ENCODE assay signal across 10 mouse cellular contexts in the genomic region with DNA sequence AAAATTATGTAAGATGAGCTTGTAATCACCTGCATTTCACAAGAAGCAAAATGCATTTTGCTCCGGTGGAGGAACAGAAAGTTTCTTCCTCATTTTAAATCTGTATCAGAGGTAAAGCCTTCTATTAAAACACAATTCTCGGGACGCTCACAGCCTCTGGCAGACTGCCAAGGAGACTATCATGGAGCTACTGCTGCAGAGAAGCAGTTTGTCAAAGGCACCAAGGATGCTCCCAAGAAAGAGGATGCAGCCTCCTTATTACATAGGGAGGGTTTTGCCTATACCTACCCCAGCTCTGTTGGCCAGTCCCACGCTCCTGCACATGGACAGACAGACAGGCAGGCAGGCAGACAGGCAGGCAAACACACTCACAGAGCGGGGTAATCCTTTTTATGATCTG. TPM values are rescaled to one million over a fixed set of nuclear protein-coding genes. Genes with fewer than 3 reads are reported as not detected.
DNase-seq lines count a peak whose midpoint lies in the region; ATAC-seq lines count a peak whose summit lies in the region.
"Had no signal": no experiment of that assay in that cellular context is flagged by ENCODE, and none has a peak within 500 bp of the region (broad histone marks: within the 10 kb centered on the region; RNA-seq: fewer than 3 reads in every experiment).

No protein-coding gene starts in this region.

- no peak overlapping the region for H3K4me3 ChIP-seq in midbrain, embryonic 13.5 days (replicated peaks)
- H3K4me3 ChIP-seq in midbrain, embryonic 10.5 days = no peak overlapping the region
- no peak overlapping the region for H3K4me3 ChIP-seq in neural tube, embryonic 14.5 days (ENCODE audit: low read depth, low read length)
- H3K4me3 ChIP-seq: embryonic facial prominence, embryonic 15.5 days; lung, embryonic 15.5 days had no signal

- intact Hi-C loops in heart, postnatal 10 days (cut with DNase I) = no loop called here

- no peaks in the 10 kb centered on the region for H3K36me3 ChIP-seq in midbrain, embryonic 13.5 days
- no peaks in the 10 kb centered on the region for H3K36me3 ChIP-seq in midbrain, embryonic 10.5 days
- H3K36me3 ChIP-seq in neural tube, embryonic 14.5 days (ENCODE audit: control insufficient read depth, insufficient read depth, low read length) = no peaks in the 10 kb centered on the region
- H3K36me3 ChIP-seq: embryonic facial prominence, embryonic 15.5 days; lung, embryonic 15.5 days had no signal

- peak; percentile 17 to 34 for DNase-seq in heart, postnatal 10 days
- DNase-seq in heart, adult 9 months (ENCODE audit: low spot score in 2 of 2) = no peak
- DNase-seq in midbrain, embryonic 10.5 days (ENCODE audit: low spot score) = no peak
- peak; percentile 78 to 83 for DNase-seq in cerebellum, postnatal 10 days
- DNase-seq in c-Kit-positive CD71-positive TER-119-positive erythroid progenitor cells, embryonic 14.5 days (ENCODE audit: low spot score) = no peak
- no peak for DNase-seq in urinary bladder, postnatal 4 days (ENCODE audit: low spot score in 2 of 2)

- H3K27me3 ChIP-seq in midbrain, embryonic 13.5 days = no peaks in the 10 kb centered on the region
- H3K27me3 ChIP-seq in midbrain, embryonic 10.5 days (ENCODE audit: low read depth, poor library complexity, severe bottlenecking) = no peaks in the 10 kb centered on the region
- no peaks in the 10 kb centered on the region for H3K27me3 ChIP-seq in neural tube, embryonic 14.5 days (ENCODE audit: control insufficient read depth, insufficient read depth, low read length)
- H3K27me3 ChIP-seq: embryonic facial prominence, embryonic 15.5 days; lung, embryonic 15.5 days had no signal

- peaks cover 29% of the 10 kb centered on the region for H3K4me1 ChIP-seq in midbrain, embryonic 13.5 days (replicated peaks)
- H3K4me1 ChIP-seq in midbrain, embryonic 10.5 days = peaks cover 8% of the 10 kb centered on the region; the same call in 1 of the 2 replicates
- H3K4me1 ChIP-seq in neural tube, embryonic 14.5 days (ENCODE audit: control insufficient read depth, insufficient read depth, low read length) = peaks cover 11% of the 10 kb centered on the region
- H3K4me1 ChIP-seq: embryonic facial prominence, embryonic 15.5 days; lung, embryonic 15.5 days had no signal

- H3K27ac ChIP-seq in midbrain, embryonic 13.5 days = peak overlapping the region; percentile 55; the same call in 1 of the 2 replicates
- H3K27ac ChIP-seq in midbrain, embryonic 10.5 days (replicated peaks) = no peak overlapping the region
- peak overlapping the region; percentile 55; the same call in 1 of the 2 replicates for H3K27ac ChIP-seq in neural tube, embryonic 14.5 days (ENCODE audit: low read depth, low read length)
- H3K27ac ChIP-seq: embryonic facial prominence, embryonic 15.5 days; lung, embryonic 15.5 days had no signal

- no peaks in the 10 kb centered on the region for H3K9me3 ChIP-seq in midbrain, embryonic 13.5 days
- H3K9me3 ChIP-seq in midbrain, embryonic 10.5 days (replicated peaks) = no peaks in the 10 kb centered on the region
- no peaks in the 10 kb centered on the region for H3K9me3 ChIP-seq in neural tube, embryonic 14.5 days (ENCODE audit: control insufficient read depth, low read length)
- H3K9me3 ChIP-seq: embryonic facial prominence, embryonic 15.5 days; lung, embryonic 15.5 days had no signal

- 42% methylated on average over 5 of the region's 5 CpGs for WGBS in midbrain, embryonic 13.5 days
- WGBS in midbrain, embryonic 10.5 days = 85% methylated on average over 5 of the region's 5 CpGs
- WGBS in neural tube, embryonic 14.5 days = 26% methylated on average over 5 of the region's 5 CpGs

- H3K9ac ChIP-seq in midbrain, embryonic 13.5 days (replicated peaks) = no peak overlapping the region; the same call in 1 of the 2 replicates
- H3K9ac ChIP-seq in neural tube, embryonic 14.5 days (replicated peaks; ENCODE audit: low read depth, low read length) = peak overlapping the region; percentile 16; the same call in 1 of the 2 replicates
- H3K9ac ChIP-seq: embryonic facial prominence, embryonic 15.5 days; lung, embryonic 15.5 days had no signal

- H3K4me2 ChIP-seq in midbrain, embryonic 13.5 days (replicated peaks) = no peak overlapping the region
- H3K4me2 ChIP-seq in neural tube, embryonic 14.5 days (ENCODE audit: low read depth, low read length) = no peak overlapping the region; the same call in 1 of the 2 replicates
- H3K4me2 ChIP-seq: embryonic facial prominence, embryonic 15.5 days; lung, embryonic 15.5 days had no signal

- ATAC-seq in midbrain, embryonic 13.5 days = no peak
- peak; percentile 54; the same call in 1 of the 2 replicates for ATAC-seq in neural tube, embryonic 14.5 days (ENCODE audit: low read depth)

RNA-seq across cellular contexts. Expression of a gene that starts 16.4 kb away (rescaled TPM):
- total RNA-seq in heart, postnatal 10 days (2021) = 1 to 10 TPM in 1 of 2 experiments, under 1 TPM in 1; 0.96 to 1.1 TPM
- 3.3 and 4.0 TPM in 2 replicates for polyA plus RNA-seq in midbrain, embryonic 13.5 days (2015; fragmentation: Nextera tagmentation; extraction: Ambion mirVana)
- 0.85 and 1.1 TPM in 2 replicates for polyA plus RNA-seq in midbrain, embryonic 10.5 days (2016; fragmentation: Nextera tagmentation; extraction: Ambion mirVana)
- 4.9 and 6.1 TPM in 2 replicates for polyA plus RNA-seq in neural tube, embryonic 14.5 days (2014; fragmentation: Nextera tagmentation; extraction: Ambion mirVana)

Comparison
In these comparisons a context has a peak if more than half of its experiments do, and no peak if none do; other contexts are left out.
1. DNase-seq: peak in heart, postnatal 10 days (2 of 2) and cerebellum, postnatal 10 days (2 of 2); none in heart, adult 9 months (0 of 2), midbrain, embryonic 10.5 days (single experiment), c-Kit-positive CD71-positive TER-119-positive erythroid progenitor cells, embryonic 14.5 days (single experiment) and urinary bladder, postnatal 4 days (0 of 2).